Mouse (Mus musculus) intestine, postnatal 0 days (tissue): ENCODE results near the gene Rpl10-ps3. TPM values are rescaled to one million over a fixed set of nuclear protein-coding genes. Genes with fewer than 3 reads are reported as not detected.

Source experiments
- ATAC-seq: fragments of 200-750 bp; cut with Nextera tagmentation; 2 replicates; pipeline ENCODE4 v1.8.0; 2017; ENCODE audit warnings: mild to moderate bottlenecking, moderate TSS enrichment, moderate library complexity
- H3K27ac ChIP-seq: fragments of 300-500 bp; sonication (generic); 2 replicates; pipeline ENCODE4 v1.5.1; 2014; ENCODE audit warnings: mild to moderate bottlenecking, low read depth, low read length, moderate library complexity
- H3K27me3 ChIP-seq: fragments of 300-500 bp; sonication (generic); replicated peaks from 2 replicates; pipeline ENCODE4 v1.6.1; 2014; ENCODE audit warnings: low read length, mixed read lengths; ENCODE audit not compliant: control insufficient read depth, insufficient read depth
- H3K36me3 ChIP-seq: fragments of 300-500 bp; sonication (generic); 2 replicates; pipeline ENCODE4 v1.6.1; 2014; ENCODE audit warnings: mild to moderate bottlenecking, moderate library complexity; ENCODE audit not compliant: control insufficient read depth, insufficient read depth
- H3K4me1 ChIP-seq: fragments of 300-500 bp; sonication (generic); replicated peaks from 2 replicates; pipeline ENCODE4 v1.6.1; 2014; ENCODE audit warnings: antibody characterized with exemption, low read length, mixed read lengths; ENCODE audit not compliant: control insufficient read depth, insufficient read depth
- H3K4me2 ChIP-seq: fragments of 300-500 bp; sonication (generic); replicated peaks from 2 replicates; pipeline ENCODE4 v1.6.1; 2014; ENCODE audit warnings: low read depth, mild to moderate bottlenecking, moderate library complexity
- H3K4me3 ChIP-seq: fragments of 300-500 bp; sonication (generic); 2 replicates; pipeline ENCODE4 v1.5.1; 2014; ENCODE audit warnings: low read depth, low read length
- H3K9ac ChIP-seq: fragments of 300-500 bp; sonication (generic); 2 replicates; pipeline ENCODE4 v1.6.1; 2014; ENCODE audit warnings: mild to moderate bottlenecking, low read depth, low read length
- H3K9me3 ChIP-seq: fragments of 300-500 bp; sonication (generic); 2 replicates; pipeline ENCODE4 v1.6.1; 2016; ENCODE audit warnings: mixed run types; ENCODE audit not compliant: control insufficient read depth
- CTCF ChIP-seq: sonication (generic); IDR thresholded peaks from 2 replicates; pipeline ENCODE4 v1.5.1; 2016; ENCODE audit warnings: low read depth, mild to moderate bottlenecking, control low read depth, antibody characterized with exemption, moderate library complexity
- WGBS: fragments of 180-500 bp; shearing (Covaris S2); extraction: QIAGEN DNeasy Blood & Tissue Kit; methylation state at CpG from one replicate; pipeline ENCODE4 v1.1.7; 2014; 5-methylcytosine and 5-hydroxymethylcytosine counted together
- polyA plus RNA-seq: library from polyadenylated mRNA; unstranded; fragments of >200 nt; fragmentation: Nextera tagmentation; extraction: Ambion mirVana; gene quantifications from 2 replicates; pipeline ENCODE4 v1.2.1, GENCODE M21; 2015

Rpl10-ps3 gene
- polyA plus RNA-seq, 1 experiment from 2014 or later, result 174 TPM

DNA sequence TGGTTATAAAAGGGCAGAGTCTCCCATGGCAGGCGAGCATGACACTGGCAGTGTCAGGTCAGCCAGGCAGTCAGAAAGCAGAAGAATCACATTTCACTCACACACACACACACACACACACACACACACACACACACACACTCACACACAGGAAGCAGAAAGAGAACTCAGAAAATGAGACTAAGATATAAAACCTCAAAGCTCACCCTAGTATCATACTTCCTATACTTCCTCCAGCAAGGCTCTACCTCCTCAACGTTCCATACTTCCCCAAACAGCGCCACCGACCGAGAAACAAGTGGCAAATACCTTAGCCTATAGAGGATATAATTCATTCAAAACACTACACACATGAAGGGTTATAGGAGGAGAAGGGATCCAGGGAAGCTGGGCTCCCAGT, 18.5 kb upstream of the Rpl10-ps3 start:
- Histone ChIP-seq H3K27ac (no peak overlapping the region), H3K9me3 (no peaks in the 10 kb centered on the region), H3K4me2 (no peak overlapping the region), H3K4me1 (no peaks in the 10 kb centered on the region), H3K36me3 (no peaks in the 10 kb centered on the region), H3K9ac (no peak overlapping the region), H3K4me3 (no peak overlapping the region), H3K27me3 (no peaks in the 10 kb centered on the region)
- ATAC-seq, result no peak
- TF ChIP-seq CTCF, result no peak
- WGBS, result 74% methylated on average over 5 of the region's 5 CpGs

DNA sequence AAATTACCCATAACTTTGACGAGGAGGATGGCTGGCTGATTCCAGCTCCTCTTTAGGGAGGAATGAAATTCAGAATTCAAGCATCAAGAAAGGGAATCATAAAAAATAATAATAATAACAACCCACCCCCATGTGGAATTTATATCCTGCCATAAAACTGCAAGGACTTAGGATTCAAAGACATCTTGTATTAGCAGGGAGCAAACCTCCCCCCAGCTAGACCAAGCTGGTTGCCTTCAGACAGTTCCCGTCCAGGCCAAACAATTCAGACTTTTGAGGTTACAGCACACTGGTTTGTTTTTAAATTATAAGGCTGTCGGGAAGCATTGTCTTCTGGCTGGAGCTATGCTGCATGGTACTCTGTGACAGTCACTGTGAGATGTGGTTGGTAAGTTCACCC, 17.8 kb upstream of the Rpl10-ps3 start:
- Histone ChIP-seq H3K4me2 (no peak overlapping the region), H3K4me3 (no peak overlapping the region), H3K27ac (no peak overlapping the region), H3K4me1 (no peaks in the 10 kb centered on the region), H3K36me3 (no peaks in the 10 kb centered on the region), H3K9me3 (no peaks in the 10 kb centered on the region), H3K27me3 (no peaks in the 10 kb centered on the region), H3K9ac (no peak overlapping the region)
- no peak for TF ChIP-seq CTCF
- 53% methylated on average over 3 of the region's 3 CpGs for WGBS
- no peak for ATAC-seq

DNA sequence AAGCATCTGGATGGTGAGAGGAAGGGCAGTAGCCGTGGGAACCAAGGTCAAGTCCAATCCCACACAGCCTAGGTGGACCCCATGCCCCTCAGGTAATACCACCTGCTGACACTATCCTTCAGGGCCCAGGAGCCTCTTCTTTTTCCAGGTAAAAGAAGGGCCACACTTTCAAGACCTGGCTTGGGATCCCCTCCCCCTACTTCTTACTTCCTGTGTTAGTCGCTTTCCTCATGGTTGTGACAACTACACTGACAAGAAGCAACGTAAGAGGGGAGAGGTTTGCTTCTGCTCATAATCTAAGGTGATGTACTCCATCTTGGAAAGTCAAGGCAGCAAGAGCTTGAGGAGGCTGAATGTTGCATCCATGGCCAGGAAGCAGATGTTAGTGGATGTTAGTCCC, 15.6 kb upstream of the Rpl10-ps3 start:
- no peak overlapping the region for H3K27ac ChIP-seq
- H3K4me3 ChIP-seq, result no peak overlapping the region
- WGBS, result 64% methylated on average over 3 of the region's 3 CpGs
- H3K9ac ChIP-seq, result no peak overlapping the region
- TF ChIP-seq CTCF, result no peak
- H3K27me3 ChIP-seq, result no peaks in the 10 kb centered on the region
- H3K4me1 ChIP-seq, result no peaks in the 10 kb centered on the region
- no peaks in the 10 kb centered on the region for H3K9me3 ChIP-seq
- ATAC-seq, result no peak
- H3K36me3 ChIP-seq, result no peaks in the 10 kb centered on the region
- no peak overlapping the region for H3K4me2 ChIP-seq

DNA sequence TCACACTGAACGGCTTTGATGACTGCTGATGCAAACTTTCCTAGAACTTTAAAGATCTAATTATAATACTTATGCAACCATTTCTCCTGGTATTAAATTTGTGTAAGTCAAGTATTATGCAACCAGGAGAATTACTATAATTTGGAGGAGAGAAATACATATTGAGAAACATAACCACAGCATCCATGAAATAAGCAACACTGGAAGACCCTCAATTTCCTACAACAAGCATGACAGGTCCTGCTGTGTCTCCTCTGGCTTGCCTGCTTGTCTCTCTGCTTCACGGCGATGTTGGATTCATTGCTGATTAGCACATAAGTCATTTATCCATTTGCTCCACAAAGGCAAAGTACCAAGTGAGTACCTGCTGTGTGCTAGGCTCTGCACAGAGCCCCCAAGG, 12.6 kb upstream of the Rpl10-ps3 start:
- Histone ChIP-seq H3K9me3 (no peaks in the 10 kb centered on the region), H3K4me1 (no peaks in the 10 kb centered on the region), H3K27me3 (no peaks in the 10 kb centered on the region), H3K9ac (no peak overlapping the region), H3K4me2 (no peak overlapping the region), H3K4me3 (no peak overlapping the region), H3K27ac (no peak overlapping the region), H3K36me3 (no peaks in the 10 kb centered on the region)
- ATAC-seq, result no peak
- no peak for TF ChIP-seq CTCF
- WGBS, result 78% methylated on average over 3 of the region's 3 CpGs

DNA sequence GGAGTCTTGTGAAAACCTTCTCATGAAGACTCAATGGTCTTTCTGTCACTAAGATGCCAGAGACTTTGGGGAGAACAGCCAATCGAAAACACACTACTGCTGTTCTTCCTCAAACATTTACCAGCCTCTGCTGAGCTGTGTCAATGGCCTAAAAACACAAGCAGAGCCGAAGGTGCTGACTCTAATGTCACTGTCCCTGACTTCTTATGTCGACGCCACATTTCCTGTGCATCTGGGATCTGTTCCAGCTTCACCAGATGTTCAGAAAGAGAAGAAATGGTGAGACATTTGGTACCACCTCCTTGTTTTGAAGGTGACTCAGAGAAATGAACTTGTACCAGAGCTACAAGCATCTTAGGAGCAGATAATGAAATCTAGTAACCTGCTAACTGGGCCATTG, 7.0 kb upstream of the Rpl10-ps3 start:
- Histone ChIP-seq H3K4me1 (no peaks in the 10 kb centered on the region), H3K9ac (no peak overlapping the region), H3K9me3 (no peaks in the 10 kb centered on the region), H3K4me3 (no peak overlapping the region), H3K27ac (no peak overlapping the region), H3K27me3 (no peaks in the 10 kb centered on the region), H3K36me3 (no peaks in the 10 kb centered on the region), H3K4me2 (no peak overlapping the region)
- TF ChIP-seq CTCF, result no peak
- 52% methylated on average over 4 of the region's 4 CpGs for WGBS
- ATAC-seq, result no peak

DNA sequence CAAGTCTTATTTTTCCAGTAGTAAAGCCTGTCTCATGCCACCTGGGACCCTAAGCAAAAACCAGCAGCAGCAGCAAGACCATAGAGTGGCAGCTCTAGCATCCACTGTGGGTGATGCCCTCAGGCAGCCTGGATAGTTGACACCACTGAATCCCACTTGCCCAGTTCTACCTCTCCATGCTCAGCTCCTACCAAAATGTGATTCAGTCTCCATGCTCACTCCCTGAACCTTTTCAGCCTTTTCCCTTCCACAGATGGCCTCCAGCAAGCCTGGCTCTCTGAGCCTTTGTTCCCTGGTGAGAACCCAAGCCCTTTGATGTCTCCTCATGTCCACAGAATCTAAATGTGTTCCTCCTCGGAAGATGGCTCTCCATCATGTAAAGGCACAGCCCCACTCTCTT, 5.8 kb upstream of the Rpl10-ps3 start:
- Histone ChIP-seq H3K27me3 (no peaks in the 10 kb centered on the region), H3K4me1 (no peaks in the 10 kb centered on the region), H3K4me2 (no peak overlapping the region), H3K9ac (no peak overlapping the region), H3K4me3 (no peak overlapping the region), H3K9me3 (no peaks in the 10 kb centered on the region), H3K36me3 (no peaks in the 10 kb centered on the region), H3K27ac (no peak overlapping the region)
- TF ChIP-seq CTCF, result no peak
- ATAC-seq, result no peak
- 79% methylated on average over 1 of the region's 1 CpGs for WGBS

DNA sequence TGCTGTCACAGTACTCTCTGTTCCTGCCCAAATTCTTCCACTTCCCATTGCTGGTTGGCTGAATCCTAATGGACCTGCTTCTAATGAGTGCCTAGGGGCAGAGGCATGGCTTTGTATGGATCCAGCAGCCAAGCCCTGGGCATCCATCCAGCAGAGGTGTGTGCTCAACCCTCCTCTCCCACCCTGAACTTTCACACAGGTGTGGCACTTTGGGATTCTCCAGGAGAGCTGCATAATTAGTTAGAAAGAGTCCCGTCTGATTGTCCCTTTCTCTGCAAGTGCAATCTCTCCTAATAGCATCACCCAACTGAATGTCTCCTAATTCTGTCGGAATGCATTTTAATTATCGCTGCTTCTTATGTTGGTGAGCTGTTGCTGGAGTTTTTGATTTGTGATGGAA, 4.4 kb upstream of the Rpl10-ps3 start:
- Histone ChIP-seq H3K27ac (no peak overlapping the region), H3K4me1 (no peaks in the 10 kb centered on the region), H3K4me2 (no peak overlapping the region), H3K36me3 (no peaks in the 10 kb centered on the region), H3K27me3 (no peaks in the 10 kb centered on the region), H3K9me3 (no peaks in the 10 kb centered on the region), H3K9ac (no peak overlapping the region), H3K4me3 (no peak overlapping the region)
- ATAC-seq, result no peak
- 72% methylated on average over 3 of the region's 3 CpGs for WGBS
- no peak for TF ChIP-seq CTCF
